Mouse (Mus musculus) embryonic stem cell, embryonic (primary cell): Measurements from ENCODE around the gene Gm14190.
"Not testable (repeated sequence)": the region's sequence is repeated elsewhere in the genome, so short reads cannot be mapped to it uniquely, and the experiment has no call there.

ENCODE experiments used
- CTCF ChIA-PET, 4 experiments: fragments of 300-600 bp in 2 of 4; fragments of 350-600 bp in 2 of 4; sonication (Branson Sonifier 250); formaldehyde crosslinking; loops; one replicate each; lab custom pipeline; 2022; ENCODE audit warnings: inconsistent platforms in 2 of 4; lab: Charles Lee
- POLR2A ChIA-PET, 4 experiments: fragments of 300-600 bp in 2 of 4; fragments of 350-600 bp in 2 of 4; sonication (Branson Sonifier 250); formaldehyde crosslinking; loops; one replicate each; lab custom pipeline; 2022; ENCODE audit warnings: antibody characterized with exemption in 4 of 4, inconsistent platforms in 1 of 4; lab: Charles Lee

Gene Gm14190

GRCm38 (mm10) chr11:99690463-99690862 lies at the start of gene Gm14190:
Gene Gm14190, minus strand, starts transcription at chr11:99690740.
- ChIA-PET POLR2A (no interaction called here), CTCF (no interaction called here)

- CTCF ChIA-PET: no interaction called here
These were observed 43.6 kb upstream of the Gm14190 start, which contains the start of gene Gm14180 for GRCm38 (mm10) chr11:99734190-99734589. Gene Gm14180, minus strand, starts transcription at chr11:99734290.

GRCm38 (mm10) chr11:99724061-99724460 lies 33.5 kb upstream of the Gm14190 start:
- ChIA-PET CTCF (no interaction called here), POLR2A (no interaction called here)

More at GRCm38 (mm10) chr11:99734190-99734589, 43.6 kb upstream of the Gm14190 start, which contains the start of gene Gm14180:
- POLR2A ChIA-PET: no interaction called here

- CTCF ChIA-PET: no interaction called here
- POLR2A ChIA-PET: no interaction called here
These were observed 28.2 kb upstream of the Gm14190 start for GRCm38 (mm10) chr11:99718759-99719158.

GRCm38 (mm10) chr11:99685235-99685634 lies 5.3 kb downstream of the Gm14190 start:
- POLR2A ChIA-PET: not testable (repeated sequence)

GRCm38 (mm10) chr11:99683481-99683880 lies 7.1 kb downstream of the Gm14190 start:
- ChIA-PET CTCF (no interaction called here), POLR2A (no interaction called here)

More at GRCm38 (mm10) chr11:99685235-99685634, 5.3 kb downstream of the Gm14190 start:
- CTCF ChIA-PET: not testable (repeated sequence)

- ChIA-PET POLR2A (no interaction called here), CTCF (interaction anchor here in 1 of 4 experiments (0.6 kb wide), 1 partner anchor 837 kb away, joined by 3 read pairs; no protein-coding TSS in a partner anchor)
These were observed 24.7 kb downstream of the Gm14190 start, which contains the start of gene Krtap4-6 for GRCm38 (mm10) chr11:99665860-99666259. Gene Krtap4-6, minus strand, starts transcription at chr11:99665960.

- POLR2A ChIA-PET: no interaction called here
- CTCF ChIA-PET: no interaction called here
These were observed 27.7 kb downstream of the Gm14190 start for GRCm38 (mm10) chr11:99662802-99663201.

- CTCF ChIA-PET: interaction anchor here in 1 of 4 experiments (1.2 kb wide), 1 partner anchor 623 kb away, joined by 3 read pairs; no protein-coding TSS in a partner anchor
- POLR2A ChIA-PET: interaction anchor here in 1 of 4 experiments (0.5 kb wide), 1 partner anchor 352 kb away, joined by 3 read pairs; no protein-coding TSS in a partner anchor
These were observed 31.3 kb downstream of the Gm14190 start for GRCm38 (mm10) chr11:99659256-99659655.

GRCm38 (mm10) chr11:99658467-99659010 lies 32.0 kb downstream of the Gm14190 start, which contains the start of gene Gm11563:
Gene Gm11563, minus strand, starts transcription at chr11:99658960.
- ChIA-PET POLR2A (interaction anchor here in 1 of 4 experiments (0.5 kb wide), 1 partner anchor 351 kb away, joined by 3 read pairs; no protein-coding TSS in a partner anchor), CTCF (interaction anchor here in 1 of 4 experiments (1.2 kb wide), 1 partner anchor 623 kb away, joined by 3 read pairs; no protein-coding TSS in a partner anchor)

- CTCF ChIA-PET: interaction anchor here in 3 of 4 experiments (0.6 to 1.0 kb wide), 3 partner anchors 83 to 624 kb away, joined by 3 read pairs; no protein-coding TSS in a partner anchor
- POLR2A ChIA-PET: interaction anchor here in 1 of 4 experiments (0.6 kb wide), 1 partner anchor 719 kb away, joined by 3 read pairs; no protein-coding TSS in a partner anchor
These were observed 33.5 kb downstream of the Gm14190 start for GRCm38 (mm10) chr11:99657051-99657450.

- ChIA-PET POLR2A (no interaction called here), CTCF (interaction anchor here in 1 of 4 experiments (0.5 kb wide), 1 partner anchor 9 kb away, joined by 3 read pairs; no protein-coding TSS in a partner anchor)
These were observed 40.4 kb downstream of the Gm14190 start, which contains the start of gene Gm11555 for GRCm38 (mm10) chr11:99650136-99650535. Gene Gm11555, minus strand, starts transcription at chr11:99650236.

GRCm38 (mm10) chr11:99646444-99646843 lies 44.1 kb downstream of the Gm14190 start:
- ChIA-PET CTCF (interaction anchor here in 1 of 4 experiments (0.7 kb wide), 1 partner anchor 336 kb away, joined by 3 read pairs; no protein-coding TSS in a partner anchor), POLR2A (no interaction called here)

GRCm38 (mm10) chr11:99644351-99644750 lies 46.2 kb downstream of the Gm14190 start:
- ChIA-PET POLR2A (no interaction called here), CTCF (no interaction called here)

GRCm38 (mm10) chr11:99643635-99644139 lies 46.9 kb downstream of the Gm14190 start, which contains the start of gene Krtap4-7:
Gene Krtap4-7, minus strand, starts transcription at chr11:99644089.
- CTCF ChIA-PET: not testable (repeated sequence)
- POLR2A ChIA-PET: interaction anchor here in 1 of 4 experiments (0.6 kb wide), 1 partner anchor 14 kb away, joined by 3 read pairs; no protein-coding TSS in a partner anchor

- CTCF ChIA-PET: no interaction called here
These were observed 49.6 kb downstream of the Gm14190 start for GRCm38 (mm10) chr11:99640926-99641325.

More at GRCm38 (mm10) chr11:99640926-99641325, 49.6 kb downstream of the Gm14190 start:
- POLR2A ChIA-PET: no interaction called here
